Mouse (Mus musculus) G1E (cell line): ENCODE data around the gene Ing1. TPM values are rescaled to one million over a fixed set of nuclear protein-coding genes. Genes with fewer than 3 reads are reported as not detected.
A peak's percentile ranks its signal among the peaks of the same experiment; 100 is the strongest.

Experiments used
- ATAC-seq: 2 replicates; pipeline ENCODE4 v1.8.0; 2016; ENCODE audit warnings: mild to moderate bottlenecking; ENCODE audit not compliant: insufficient number of reproducible peaks, poor library complexity, low FRiP score, severe bottlenecking; ENCODE audit errors: extremely low read depth
- DNase-seq: peaks from one replicate; pipeline ENCODE4 v3.0.0; 2012; ENCODE audit warnings: low spot score
- H3K27me3 ChIP-seq: 2 replicates; pipeline ENCODE4 v1.6.1; 2012; ENCODE audit warnings: mild to moderate bottlenecking, low read length, inconsistent platforms; ENCODE audit not compliant: insufficient read depth
- H3K36me3 ChIP-seq: replicated peaks from 2 replicates; pipeline ENCODE3; 2012; ENCODE audit warnings: mild to moderate bottlenecking, inconsistent platforms
- H3K4me1 ChIP-seq: 2 replicates; pipeline ENCODE4 v1.6.1; 2012; ENCODE audit warnings: low read depth, low read length, inconsistent platforms, mixed read lengths; ENCODE audit not compliant: insufficient read depth
- H3K4me3 ChIP-seq: 2 replicates; pipeline ENCODE4 v1.5.1; 2012; ENCODE audit warnings: low read depth, mild to moderate bottlenecking, inconsistent platforms, low read length, moderate library complexity, mixed read lengths
- H3K9me3 ChIP-seq: replicated peaks from 2 replicates; pipeline ENCODE4 v1.6.1; 2012; ENCODE audit warnings: inconsistent platforms
- CTCF ChIP-seq: IDR thresholded peaks from 2 replicates; pipeline ENCODE4 v1.5.1; 2012; ENCODE audit warnings: low read depth, low read length, inconsistent platforms, mixed read lengths
- GATA1 ChIP-seq: IDR thresholded peaks from 2 replicates; pipeline ENCODE4 v1.6.1; 2012; ENCODE audit warnings: borderline replicate concordance, low read length, inconsistent platforms, mixed read lengths
- GATA2 ChIP-seq: IDR thresholded peaks from 2 replicates; pipeline ENCODE4 v1.6.1; 2012; ENCODE audit warnings: low read depth, low read length, inconsistent platforms, borderline replicate concordance
- POLR2AphosphoS5 ChIP-seq: IDR thresholded peaks from 2 replicates; pipeline ENCODE4 v1.6.1; 2012; ENCODE audit warnings: low read depth, low read length, inconsistent platforms; ENCODE audit not compliant: insufficient replicate concordance
- TAL1 ChIP-seq: conservative IDR thresholded peaks from 2 replicates; pipeline ENCODE4 v1.6.1; 2012; ENCODE audit warnings: low read depth, low read length, inconsistent platforms, mixed read lengths
- polyA plus RNA-seq: library from polyadenylated mRNA; stranded (reverse); fragments of >175 nt; gene quantifications from 2 replicates; pipeline ENCODE4 v1.2.3, GENCODE M21; 2012
- total RNA-seq, 2 experiments: library from RNA; stranded (forward) in 1 of 2; stranded (reverse) in 1 of 2; fragments of 200-1000 nt in 1 of 2; fragments of >200 nt in 1 of 2; fragmentation: Nextera tagmentation in 1 of 2; gene quantifications; 2 replicates each; pipeline ENCODE4 v1.2.3; 2014 to 2017

Ing1 gene
- 29.7 and 32.2 TPM in 2 replicates for total RNA-seq (2014; fragmentation: Nextera tagmentation)
- 43.6 and 45.2 TPM in 2 replicates for total RNA-seq (2017)
- polyA plus RNA-seq = 61.5 and 62.6 TPM in 2 replicates

DNA sequence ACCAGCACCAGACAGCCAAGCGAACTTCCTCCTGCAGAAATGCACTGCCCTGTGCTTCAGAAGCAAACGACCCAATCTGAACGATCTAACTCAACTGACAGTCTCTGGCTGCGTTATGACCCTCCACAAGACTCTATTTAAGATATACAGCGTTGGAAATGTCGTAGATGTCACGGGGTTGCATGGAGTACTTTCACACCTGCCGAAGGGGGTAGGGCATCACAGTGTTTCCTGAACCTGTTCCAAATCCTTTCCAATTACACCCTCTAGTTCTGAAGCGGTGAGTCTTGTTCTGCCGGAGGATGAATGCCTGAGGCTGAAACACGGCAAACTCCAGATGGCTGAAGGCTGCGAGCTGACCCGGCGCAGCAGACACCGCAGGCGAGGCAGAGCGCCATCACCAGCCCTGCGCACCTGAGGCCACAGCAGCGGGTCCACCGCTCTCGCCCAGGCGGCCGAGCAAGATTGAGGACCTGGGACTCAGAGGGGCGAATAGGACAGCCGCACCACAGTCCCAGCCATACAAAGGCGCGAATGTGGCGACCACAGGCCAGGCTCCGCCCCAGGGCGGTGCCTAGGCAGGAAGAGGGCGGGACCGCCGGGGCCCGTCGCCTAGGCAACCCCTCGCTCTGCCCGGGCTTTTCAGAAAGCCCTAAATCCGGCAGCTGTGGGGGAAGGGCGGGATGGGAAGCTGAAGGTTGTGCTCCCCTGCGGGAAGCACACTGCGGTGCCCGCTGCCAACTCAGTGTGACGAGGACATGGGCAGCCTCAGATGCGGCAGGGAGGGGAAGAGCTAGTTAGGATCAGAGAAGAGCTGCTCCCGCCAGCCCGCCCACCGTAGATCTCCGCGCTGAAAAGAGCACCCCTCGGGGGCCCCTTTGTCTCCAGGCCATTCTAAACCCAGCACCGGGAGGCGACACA, at the start of gene Ing1:
Ing1 (plus strand) TSS at position 773 of the 921 bp plus-strand sequence.
- peak; percentile 32 for ATAC-seq
- Histone ChIP-seq H3K9me3 (0 out of 2 replicates have a peak, but pooled peaks cover 2% of the 10 kb centered on the region), H3K4me1 (peaks cover 49% of the 10 kb centered on the region), H3K4me3 (peak within 1 kb of the TSS; percentile 85), H3K36me3 (peaks cover 8% of the 10 kb centered on the region), H3K27me3 (no peaks in the 10 kb centered on the region)
- peak; percentile 83 for DNase-seq
- no peak for TF ChIP-seq GATA2

DNA sequence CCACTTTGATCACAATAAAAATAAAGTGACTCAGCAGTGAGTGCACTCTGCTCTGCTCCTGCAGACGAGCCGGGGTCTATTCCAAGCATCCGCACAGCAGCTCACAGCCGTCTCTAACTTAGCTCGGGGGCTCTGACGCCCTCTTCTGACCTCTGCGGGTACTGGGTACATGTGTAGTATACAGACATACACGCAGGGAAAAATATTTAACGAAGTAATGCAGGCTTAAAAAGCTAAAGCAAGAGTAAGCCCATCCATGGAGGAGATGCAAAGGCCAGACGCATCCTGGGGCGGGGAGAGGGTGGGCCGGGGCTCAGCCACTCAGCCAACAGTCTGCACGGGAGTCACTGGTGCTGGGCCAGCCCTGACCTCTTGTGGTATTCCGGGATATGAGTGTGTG, 49.3 kb upstream of the Ing1 start:
- Histone ChIP-seq H3K4me3 (no peak overlapping the region), H3K4me1 (peaks cover 69% of the 10 kb centered on the region), H3K36me3 (peaks cover 99% of the 10 kb centered on the region), H3K27me3 (no peaks in the 10 kb centered on the region), H3K9me3 (no peaks in the 10 kb centered on the region)
- ATAC-seq = no peak
- TF ChIP-seq CTCF (no peak), POLR2AphosphoS5 (no peak), GATA2 (no peak), GATA1 (no peak), TAL1 (no peak)
- DNase-seq = no peak

DNA sequence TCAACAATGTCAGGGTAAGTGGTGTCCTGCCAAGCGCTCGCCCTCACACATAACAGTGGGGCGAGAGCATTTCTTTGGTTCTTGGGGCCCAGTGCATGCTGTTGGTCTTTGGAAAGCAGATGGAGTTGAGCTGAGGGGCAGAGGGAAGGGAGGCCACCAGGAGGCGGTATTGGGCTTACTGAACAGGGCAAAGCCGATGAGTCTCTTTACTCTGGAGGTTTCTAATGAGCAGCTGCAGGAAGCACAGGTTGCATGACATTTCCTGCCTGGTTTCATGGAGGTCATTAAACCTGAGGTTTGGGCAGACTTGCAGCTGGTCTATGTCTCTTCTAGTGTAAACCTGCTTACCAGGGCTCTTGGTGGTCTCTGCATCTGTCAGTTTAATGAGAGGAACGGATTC, 48.6 kb upstream of the Ing1 start:
- DNase-seq = no peak
- Histone ChIP-seq H3K9me3 (no peaks in the 10 kb centered on the region), H3K4me3 (no peak overlapping the region), H3K4me1 (peaks cover 71% of the 10 kb centered on the region), H3K36me3 (peaks cover 99% of the 10 kb centered on the region), H3K27me3 (no peaks in the 10 kb centered on the region)
- ATAC-seq = peak; percentile 40; the same call in 1 of the 2 replicates
- TF ChIP-seq TAL1 = no peak
- TF ChIP-seq CTCF = peak; percentile 51

DNA sequence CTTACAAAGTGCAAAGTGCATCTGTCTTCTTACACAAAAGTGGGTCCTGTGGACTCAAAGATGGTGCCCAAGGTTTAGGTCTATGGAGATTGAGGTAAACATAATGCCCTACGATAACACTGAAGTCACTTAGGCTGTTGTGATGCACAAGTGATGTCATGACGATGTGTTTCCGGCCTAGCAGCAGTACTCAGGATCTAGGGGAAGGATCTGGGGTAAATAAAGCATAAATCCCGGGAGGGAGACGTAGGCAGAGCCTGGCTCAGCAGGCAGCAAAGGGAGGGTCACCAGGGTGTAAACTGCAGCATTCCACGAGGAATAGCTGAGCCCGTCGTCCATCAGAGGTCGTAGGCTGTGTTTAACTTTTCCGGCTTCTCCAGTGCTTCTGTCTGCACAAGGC, 46.5 kb upstream of the Ing1 start:
- no peak for DNase-seq
- H3K36me3 ChIP-seq = peaks cover 98% of the 10 kb centered on the region
- TF ChIP-seq GATA1 (no peak), CTCF (no peak), GATA2 (no peak), POLR2AphosphoS5 (no peak), TAL1 (no peak)
- no peaks in the 10 kb centered on the region for H3K9me3 ChIP-seq
- H3K4me3 ChIP-seq = no peak overlapping the region
- H3K4me1 ChIP-seq = peaks cover 75% of the 10 kb centered on the region
- no peak for ATAC-seq
- H3K27me3 ChIP-seq = no peaks in the 10 kb centered on the region

DNA sequence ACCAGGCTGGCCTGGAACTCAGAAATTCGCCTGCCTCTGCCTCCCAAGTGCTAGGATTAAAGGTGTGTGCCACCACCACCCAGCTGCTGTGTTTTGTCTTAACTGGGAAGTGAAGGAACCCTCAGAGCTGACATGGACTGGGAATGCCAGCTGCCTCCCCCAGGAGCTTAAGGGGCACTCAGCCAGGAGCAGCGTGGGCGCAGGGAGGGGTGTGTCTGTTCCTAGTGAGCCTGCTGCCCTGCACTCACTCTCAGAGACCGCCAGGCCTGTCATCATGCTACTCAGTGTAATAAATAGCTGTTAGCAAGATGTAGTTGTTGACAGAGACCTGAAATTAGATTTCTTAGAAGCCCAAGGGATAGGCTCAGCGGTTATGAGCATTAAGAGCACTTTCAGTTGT, 44.4 kb upstream of the Ing1 start:
- peaks cover 84% of the 10 kb centered on the region for H3K4me1 ChIP-seq
- H3K36me3 ChIP-seq = peaks cover 98% of the 10 kb centered on the region
- H3K27me3 ChIP-seq = no peaks in the 10 kb centered on the region
- DNase-seq = no peak
- H3K9me3 ChIP-seq = no peaks in the 10 kb centered on the region
- TF ChIP-seq GATA1 (no peak), POLR2AphosphoS5 (no peak), TAL1 (no peak), CTCF (no peak)
- no peak overlapping the region for H3K4me3 ChIP-seq
- no peak for ATAC-seq

DNA sequence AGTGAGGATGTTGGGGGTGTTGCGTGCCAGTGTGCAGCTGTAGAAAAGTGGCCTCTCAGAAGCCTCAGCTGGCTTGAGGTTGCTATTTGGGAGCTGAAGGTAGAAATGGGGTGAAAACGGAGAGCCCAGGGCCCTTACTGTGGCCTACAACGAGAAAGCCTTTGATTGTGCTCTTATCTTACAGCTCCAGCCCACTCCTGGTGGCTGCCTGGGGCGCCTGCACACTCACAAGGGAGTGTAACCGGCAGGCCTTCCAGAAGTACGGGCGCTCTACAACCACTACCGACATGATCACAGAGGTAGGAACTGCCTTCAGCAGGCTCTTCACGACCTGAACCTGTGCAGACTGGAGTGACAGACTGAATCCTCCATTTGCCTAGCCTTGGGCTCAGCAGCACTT, 42.7 kb upstream of the Ing1 start:
- H3K9me3 ChIP-seq = no peaks in the 10 kb centered on the region
- DNase-seq = peak; percentile 83
- TF ChIP-seq TAL1 (peak; percentile 84), CTCF (no peak), POLR2AphosphoS5 (no peak), GATA2 (no peak)
- H3K36me3 ChIP-seq = peaks cover 98% of the 10 kb centered on the region
- H3K4me1 ChIP-seq = peaks cover 80% of the 10 kb centered on the region
- peak; percentile 73 for ATAC-seq
- H3K27me3 ChIP-seq = no peaks in the 10 kb centered on the region
- peak overlapping the region; percentile 42; the same call in 1 of the 2 replicates for H3K4me3 ChIP-seq
